Mouse (Mus musculus) ES-E14 (cell line): ENCODE results near the gene Disp1. TPM values are rescaled to one million over a fixed set of nuclear protein-coding genes. Genes with fewer than 3 reads are reported as not detected.

ENCODE experiments used
- DNase-seq: peaks from one replicate; pipeline ENCODE4 v3.0.0-alpha.2; 2013; ENCODE audit warnings: low read depth, low spot score
- H3K27ac ChIP-seq: 2 replicates; pipeline ENCODE4 v1.5.1; 2012; ENCODE audit warnings: low read depth, mild to moderate bottlenecking, low read length, moderate library complexity, mixed read lengths; ENCODE audit not compliant: poor library complexity, insufficient read depth, severe bottlenecking
- H3K36me3 ChIP-seq: 2 replicates; pipeline ENCODE4 v1.6.1; 2012; ENCODE audit warnings: mild to moderate bottlenecking, low read length, moderate library complexity, mixed read lengths; ENCODE audit not compliant: control insufficient read depth, poor library complexity, insufficient read depth, severe bottlenecking
- H3K4me1 ChIP-seq, 2 experiments: fragments of 150-350 bp in 1 of 2; sonication (generic) in 1 of 2; 2 replicates each; pipeline ENCODE4 v1.6.1; 2012; ENCODE audit warnings: low read length in 2 of 2, mild to moderate bottlenecking in 1 of 2, mixed read lengths in 1 of 2; ENCODE audit not compliant: control insufficient read depth in 2 of 2, insufficient read depth in 2 of 2, poor library complexity in 1 of 2
- H3K4me3 ChIP-seq, 2 experiments: fragments of 150-350 bp in 1 of 2; sonication (generic) in 1 of 2; 2 replicates each; pipeline ENCODE4 v1.5.1; 2012; ENCODE audit warnings: low read length in 2 of 2, low read depth in 1 of 2, mild to moderate bottlenecking in 1 of 2, mixed read lengths in 1 of 2; ENCODE audit not compliant: insufficient read depth in 1 of 2, poor library complexity in 1 of 2, severe bottlenecking in 1 of 2
- H3K9ac ChIP-seq: 2 replicates; pipeline ENCODE4 v1.6.1; 2012; ENCODE audit warnings: low read depth, mild to moderate bottlenecking, low read length, mixed read lengths; ENCODE audit not compliant: poor library complexity, insufficient read depth, severe bottlenecking
- H3K9me3 ChIP-seq: fragments of 150-350 bp; sonication (generic); 2 replicates; pipeline ENCODE4 v1.6.1; 2012; ENCODE audit warnings: low read depth, mild to moderate bottlenecking, low read length; ENCODE audit not compliant: control insufficient read depth, insufficient read depth
- CHD2 ChIP-seq: IDR thresholded peaks from 2 replicates; pipeline ENCODE4 v1.6.1; 2014; ENCODE audit warnings: mild to moderate bottlenecking, low read depth, low read length, inconsistent platforms
- HCFC1 ChIP-seq: IDR thresholded peaks from 2 replicates; pipeline ENCODE4 v1.6.1; 2012; ENCODE audit warnings: low read length, inconsistent platforms, borderline replicate concordance; ENCODE audit not compliant: insufficient read depth
- MAFK ChIP-seq: IDR thresholded peaks from 2 replicates; pipeline ENCODE4 v1.6.1; 2014; ENCODE audit warnings: mild to moderate bottlenecking, low read depth, low read length, inconsistent platforms; ENCODE audit not compliant: insufficient read depth
- ZC3H11A ChIP-seq: IDR thresholded peaks from 2 replicates; pipeline ENCODE4 v1.6.1; 2012; ENCODE audit warnings: low read depth, mild to moderate bottlenecking, inconsistent platforms, low read length, borderline replicate concordance
- ZNF384 ChIP-seq: IDR thresholded peaks from 2 replicates; pipeline ENCODE4 v1.6.1; 2012; ENCODE audit warnings: low read depth, low read length, inconsistent platforms
- in situ Hi-C, 2 experiments: fragments of 600-800 bp; cut with MboI; formaldehyde crosslinking; loops; one replicate each; pipeline ENCODE4 v1.15.1; 2025; ENCODE audit warnings: low sequenced_read_pairs in 2 of 2, inconsistent platforms in 1 of 2; ENCODE audit not compliant: unreplicated experiment in 2 of 2
- total RNA-seq: library from RNA; depleted of rRNA; stranded (reverse); fragments of 300-350 nt; gene quantifications from 2 replicates; pipeline ENCODE4 v1.2.3, GENCODE M21; 2012; rRNA removed

The Disp1 gene
- 11.6 and 13.5 TPM in 2 replicates for total RNA-seq

- peak; percentile 47 for DNase-seq
- Histone ChIP-seq H3K27ac (no peak within 1 kb of the TSS), H3K4me3 (peak within 1 kb of the TSS; percentile 84 to 92), H3K9ac (peak within 1 kb of the TSS; percentile 91), H3K4me1 (0 out of 4 replicates have a peak, but pooled peaks cover 0 to 2% of the 10 kb centered on the region in 2 experiments), H3K36me3 (no peaks in the 10 kb centered on the region), H3K9me3 (no peaks in the 10 kb centered on the region)
- TF ChIP-seq HCFC1 (no peak), ZNF384 (no peak), CHD2 (no peak), MAFK (no peak), ZC3H11A (no peak)
- in situ Hi-C loops: no loop called here
Measured at GRCm38 (mm10) chr1:183220796-183221718, at the start of gene Disp1. Gene Disp1, minus strand, starts transcription at chr1:183221522.

DNA sequence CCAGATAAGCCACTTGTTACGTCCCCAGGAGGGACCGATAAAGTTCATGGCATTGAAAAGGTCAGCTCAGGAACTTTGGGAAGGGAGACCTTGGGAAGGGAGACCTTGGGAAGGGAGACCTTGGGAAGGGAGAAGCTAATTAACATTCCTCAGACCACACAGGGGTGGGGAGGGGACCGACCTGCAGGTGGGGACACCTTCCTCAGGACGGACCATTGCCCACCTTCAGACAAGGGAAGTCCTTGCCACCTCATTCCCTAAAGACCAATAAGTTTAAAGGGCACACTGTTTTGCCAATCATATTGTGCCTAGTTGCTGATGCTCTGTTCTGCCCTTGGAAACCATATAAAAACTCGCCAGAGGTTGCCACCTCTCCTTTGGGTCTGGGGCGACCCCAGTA is 46.3 kb upstream of the Disp1 start:
- Histone ChIP-seq H3K4me1 (0 out of 4 replicates have a peak, but pooled peaks cover 0 to 2% of the 10 kb centered on the region in 2 experiments), H3K27ac (no peak overlapping the region), H3K9ac (no peak overlapping the region), H3K9me3 (no peaks in the 10 kb centered on the region), H3K36me3 (no peaks in the 10 kb centered on the region), H3K4me3 (no peak overlapping the region)
- no peak for DNase-seq
- no peak for TF ChIP-seq MAFK
- TF ChIP-seq ZNF384: no peak
- no peak for TF ChIP-seq ZC3H11A
- TF ChIP-seq CHD2: no peak
- in situ Hi-C loops: loop anchor here in 1 of 2 experiments (25.0 kb wide), 1 partner anchor 705 kb away; the partner anchor contains the start of gene Capn8

DNA sequence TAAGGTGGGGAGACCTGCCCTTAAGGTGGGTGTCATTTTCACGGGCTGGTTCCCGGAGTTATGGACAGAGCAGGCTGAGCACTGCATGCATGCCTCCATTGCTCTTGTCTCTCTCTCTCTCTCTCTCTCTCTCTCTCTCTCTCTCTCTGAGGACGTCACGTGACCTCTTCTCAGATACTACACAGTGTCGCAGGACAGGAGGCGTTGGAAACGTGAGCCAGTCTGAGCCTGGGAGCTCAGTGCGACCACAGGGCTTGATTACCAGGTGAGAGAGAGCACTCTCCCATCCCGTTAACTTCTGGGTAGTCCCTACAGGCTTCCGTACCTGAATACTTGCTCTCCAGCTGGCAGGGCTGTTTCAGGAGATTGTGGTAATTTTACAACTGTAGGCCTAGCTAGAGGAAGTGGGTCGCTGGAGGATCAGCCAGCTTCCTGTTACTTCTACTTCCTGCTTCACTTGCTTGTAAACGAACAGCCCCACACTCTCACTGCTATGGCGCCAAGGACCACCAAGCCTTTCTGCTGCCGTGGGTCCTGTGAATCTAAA is 44.7 kb upstream of the Disp1 start:
- no peak for TF ChIP-seq ZC3H11A
- no peak for TF ChIP-seq MAFK
- TF ChIP-seq HCFC1: no peak
- TF ChIP-seq ZNF384: no peak
- no peak for TF ChIP-seq CHD2
- in situ Hi-C loops: loop anchor here in 1 of 2 experiments (25.0 kb wide), 1 partner anchor 704 kb away; the partner anchor contains the start of gene Capn8
- H3K4me3 ChIP-seq: no peak overlapping the region
- no peaks in the 10 kb centered on the region for H3K36me3 ChIP-seq
- H3K9me3 ChIP-seq: no peaks in the 10 kb centered on the region
- H3K9ac ChIP-seq: no peak overlapping the region
- DNase-seq: no peak
- H3K27ac ChIP-seq: no peak overlapping the region
- 0 out of 4 replicates have a peak, but pooled peaks cover 0 to 2% of the 10 kb centered on the region in 2 experiments for H3K4me1 ChIP-seq

GRCm38 (mm10) chr1:183264145-183265008 is 43.1 kb upstream of the Disp1 start:
- Histone ChIP-seq H3K4me1 (0 out of 4 replicates have a peak, but pooled peaks cover 0 to 2% of the 10 kb centered on the region in 2 experiments), H3K4me3 (no peak overlapping the region), H3K27ac (no peak overlapping the region), H3K9me3 (no peaks in the 10 kb centered on the region), H3K36me3 (no peaks in the 10 kb centered on the region), H3K9ac (no peak overlapping the region)
- in situ Hi-C loops: loop anchor here in 1 of 2 experiments (25.0 kb wide), 1 partner anchor 702 kb away; the partner anchor contains the start of gene Capn8
- peak; percentile 24 for DNase-seq
- no peak for TF ChIP-seq CHD2
- no peak for TF ChIP-seq ZNF384
- TF ChIP-seq HCFC1: no peak
- no peak for TF ChIP-seq ZC3H11A
- no peak for TF ChIP-seq MAFK
